Mouse (Mus musculus) thymus, adult 2 months (tissue): ENCODE data around the gene Gm27021.

Source experiments
- CTCF ChIP-seq: fragments of 200-500 bp; IDR thresholded peaks from 2 replicates; pipeline ENCODE4 v1.5.1; 2012; ENCODE audit warnings: mild to moderate bottlenecking, control low read depth, low read length, moderate library complexity, borderline replicate concordance; ENCODE audit not compliant: control insufficient read depth, poor library complexity, insufficient read depth; ENCODE audit errors: extremely low read depth
- POLR2A ChIP-seq: fragments of 200-500 bp; IDR thresholded peaks from 2 replicates; pipeline ENCODE4 v1.6.1; 2012; ENCODE audit warnings: mild to moderate bottlenecking, low read length, control low read depth, moderate library complexity; ENCODE audit not compliant: control insufficient read depth, poor library complexity, insufficient read depth; ENCODE audit errors: extremely low read depth

DNA sequence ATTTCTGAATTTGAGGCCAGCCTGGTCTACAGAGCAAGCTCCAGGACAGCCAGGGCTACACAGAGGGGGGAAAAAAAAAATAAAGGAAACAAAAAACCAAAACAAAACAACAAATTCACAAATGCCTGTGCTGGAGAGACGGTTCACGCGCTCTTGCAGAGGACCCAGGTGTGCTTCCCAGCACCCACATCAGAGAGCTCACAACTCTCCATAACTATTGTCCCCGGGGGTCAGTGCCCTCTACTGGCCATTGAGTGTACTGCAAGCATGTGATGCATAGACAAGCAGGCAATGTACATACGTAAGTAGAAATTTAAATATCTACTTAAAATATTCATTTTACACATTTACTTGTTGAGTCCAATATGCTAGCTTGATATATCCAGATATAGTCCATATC lies 73.3 kb downstream of the Gm27021 start:
- TF ChIP-seq POLR2A (no peak), CTCF (peak; percentile 75; the same call in 1 of the 2 replicates)
